Mouse (Mus musculus): Measurements from ENCODE around the gene Grm8. TPM values are rescaled to one million over a fixed set of nuclear protein-coding genes. Genes with fewer than 3 reads are reported as not detected.

Grm8 gene
- polyA plus RNA-seq, 1 experiment = 0.04 TPM

DNA sequence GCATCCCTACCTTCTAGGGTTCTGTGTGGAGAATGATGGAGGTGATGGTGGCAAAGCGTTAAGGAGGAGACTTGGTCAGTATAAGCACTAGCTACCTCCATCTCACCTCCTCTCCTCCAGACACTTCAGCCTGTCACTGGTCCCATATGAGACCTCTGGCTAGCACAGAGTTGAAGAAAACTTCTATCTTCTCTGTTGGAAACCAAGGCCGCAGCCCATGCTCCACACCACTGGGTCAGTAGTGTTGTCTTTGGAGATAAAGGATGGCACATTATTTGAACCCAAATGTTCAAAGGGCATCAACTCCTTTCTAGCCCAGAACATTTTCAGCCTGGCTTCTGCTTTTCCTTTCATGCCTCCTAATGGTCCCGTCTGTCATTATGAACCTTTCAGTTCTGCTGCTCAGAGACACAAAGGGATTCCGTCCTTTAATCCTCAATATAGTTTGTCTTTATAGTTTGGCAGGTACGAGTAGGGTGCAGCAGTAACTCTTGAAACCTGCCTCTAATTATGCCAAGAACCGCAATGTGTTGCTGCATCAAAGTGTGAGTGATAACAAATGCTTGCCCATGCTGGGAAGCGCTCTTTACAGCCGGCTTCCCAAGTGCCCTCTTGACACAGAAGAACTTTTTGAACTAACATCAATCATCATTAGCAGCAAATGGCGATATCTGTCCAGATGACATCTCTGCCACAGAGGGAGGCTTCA, 32.2 kb downstream of the Grm8 start:
- Histone ChIP-seq H3K4me3 (ENCODE audit: extremely low read depth, insufficient read depth, insufficient read length) (no peak overlapping the region), H3K36me3 (ENCODE audit: control insufficient read depth, insufficient read depth, low read length) (no peaks in the 10 kb centered on the region), H3K27ac (ENCODE audit: insufficient read depth, low read length) (no peak overlapping the region), H3K27me3 (ENCODE audit: control insufficient read depth, insufficient read depth, low read length) (no peaks in the 10 kb centered on the region), H3K4me1 (ENCODE audit: control insufficient read depth, insufficient read depth, insufficient read length) (no peaks in the 10 kb centered on the region)
- TF ChIP-seq POLR2A (IDR thresholded peaks at IDR 0.05; ENCODE audit: low read depth, low read length) = no peak
- no peak for TF ChIP-seq CTCF (IDR thresholded peaks at IDR 0.05; ENCODE audit: extremely low read depth, insufficient read depth, insufficient read length, insufficient replicate concordance)
- WGBS = 69% methylated on average over 9 of the region's 9 CpGs
- no peak for DNase-seq (ENCODE audit: low read depth in 1 of 2, low spot score in 2 of 2)

DNA sequence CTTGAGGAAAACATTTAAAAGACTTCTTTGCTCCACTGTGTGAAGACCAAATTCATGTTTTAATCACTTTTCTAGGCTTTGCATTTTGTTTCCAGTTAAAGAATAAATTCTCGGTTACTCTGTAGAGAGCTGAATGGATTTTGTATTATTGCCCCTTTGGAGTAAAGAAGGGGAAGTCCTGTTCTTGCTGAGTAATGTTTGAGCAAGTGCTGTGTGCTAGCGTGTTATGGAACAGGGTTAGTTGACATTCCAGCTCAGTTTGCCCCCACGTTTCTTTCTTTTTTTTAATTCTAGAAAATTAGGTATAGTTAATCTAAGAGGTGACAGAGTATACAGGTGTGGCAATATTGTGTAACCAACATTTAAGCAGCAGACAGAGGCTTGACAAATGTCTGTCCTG, 35.0 kb downstream of the Grm8 start:
- no peak overlapping the region for H3K27ac ChIP-seq (ENCODE audit: insufficient read depth, low read length)
- 32% methylated on average over 3 of the region's 3 CpGs for WGBS
- no peaks in the 10 kb centered on the region for H3K27me3 ChIP-seq (ENCODE audit: control insufficient read depth, insufficient read depth, low read length)
- DNase-seq (ENCODE audit: low read depth in 1 of 2, low spot score in 2 of 2) = no peak
- H3K36me3 ChIP-seq (ENCODE audit: control insufficient read depth, insufficient read depth, low read length) = no peaks in the 10 kb centered on the region
- no peaks in the 10 kb centered on the region for H3K4me1 ChIP-seq (ENCODE audit: control insufficient read depth, insufficient read depth, insufficient read length)
- H3K4me3 ChIP-seq (ENCODE audit: extremely low read depth, insufficient read depth, insufficient read length) = no peak overlapping the region
- TF ChIP-seq CTCF (IDR thresholded peaks at IDR 0.05; ENCODE audit: extremely low read depth, insufficient read depth, insufficient read length, insufficient replicate concordance) (no peak), POLR2A (IDR thresholded peaks at IDR 0.05; ENCODE audit: low read depth, low read length) (no peak)

DNA sequence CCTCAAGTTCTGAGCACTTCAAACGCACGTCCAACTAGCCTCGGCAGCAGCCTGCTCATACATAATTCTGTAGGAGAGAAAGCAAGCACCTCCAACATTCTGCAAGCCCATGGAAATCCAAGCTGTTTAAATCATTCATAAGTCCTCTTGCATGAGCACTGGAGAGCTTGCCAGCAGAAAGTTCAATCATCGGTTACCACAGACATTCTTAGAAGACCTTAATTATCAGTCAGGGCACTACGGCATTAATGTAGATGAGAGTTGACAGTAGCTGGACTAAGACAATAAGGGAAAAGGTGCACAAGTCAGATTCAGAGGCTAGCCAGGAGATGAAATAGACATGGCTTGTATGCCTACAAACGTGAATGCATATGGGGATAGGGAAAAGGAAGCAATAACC, 42.5 kb downstream of the Grm8 start:
- 89% methylated on average over 6 of the region's 6 CpGs for WGBS

DNA sequence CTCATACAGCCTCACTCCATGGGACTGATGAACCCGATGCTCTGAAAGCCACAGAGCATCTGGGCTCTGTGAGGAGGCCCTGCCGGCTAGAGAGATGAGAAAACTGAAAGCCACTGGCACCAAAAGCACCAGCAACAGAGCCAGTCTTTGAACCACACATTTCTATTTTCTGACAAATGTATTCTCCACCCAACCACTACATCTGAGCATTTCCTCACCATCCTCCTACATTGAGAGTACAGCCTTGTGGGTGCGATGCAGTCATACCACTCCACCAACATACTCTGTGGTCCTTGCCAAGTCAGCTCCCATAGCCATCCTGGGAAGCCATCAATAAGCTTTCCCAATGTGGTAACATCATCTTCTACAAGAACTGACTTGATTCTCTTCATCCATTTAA, 43.1 kb downstream of the Grm8 start:
- H3K4me1 ChIP-seq (ENCODE audit: control insufficient read depth, insufficient read depth, insufficient read length) = no peaks in the 10 kb centered on the region
- H3K27me3 ChIP-seq (ENCODE audit: control insufficient read depth, insufficient read depth, low read length) = no peaks in the 10 kb centered on the region
- TF ChIP-seq POLR2A (IDR thresholded peaks at IDR 0.05; ENCODE audit: low read depth, low read length) = no peak
- no peak for TF ChIP-seq CTCF (IDR thresholded peaks at IDR 0.05; ENCODE audit: extremely low read depth, insufficient read depth, insufficient read length, insufficient replicate concordance)
- no peak overlapping the region for H3K27ac ChIP-seq (ENCODE audit: insufficient read depth, low read length)
- 90% methylated on average over 3 of the region's 3 CpGs for WGBS
- H3K4me3 ChIP-seq (ENCODE audit: extremely low read depth, insufficient read depth, insufficient read length) = no peak overlapping the region
- no peak for DNase-seq (ENCODE audit: low read depth in 1 of 2, low spot score in 2 of 2)
- H3K36me3 ChIP-seq (ENCODE audit: control insufficient read depth, insufficient read depth, low read length) = no peaks in the 10 kb centered on the region

More for the DNA sequence above, 42.5 kb downstream of the Grm8 start:
- no peak for DNase-seq (ENCODE audit: low read depth in 1 of 2, low spot score in 2 of 2)
- TF ChIP-seq POLR2A (IDR thresholded peaks at IDR 0.05; ENCODE audit: low read depth, low read length) (no peak), CTCF (IDR thresholded peaks at IDR 0.05; ENCODE audit: extremely low read depth, insufficient read depth, insufficient read length, insufficient replicate concordance) (no peak)
- no peak overlapping the region for H3K4me3 ChIP-seq (ENCODE audit: extremely low read depth, insufficient read depth, insufficient read length)
- H3K27me3 ChIP-seq (ENCODE audit: control insufficient read depth, insufficient read depth, low read length) = no peaks in the 10 kb centered on the region
- H3K27ac ChIP-seq (ENCODE audit: insufficient read depth, low read length) = no peak overlapping the region
- no peaks in the 10 kb centered on the region for H3K4me1 ChIP-seq (ENCODE audit: control insufficient read depth, insufficient read depth, insufficient read length)
- H3K36me3 ChIP-seq (ENCODE audit: control insufficient read depth, insufficient read depth, low read length) = no peaks in the 10 kb centered on the region

DNA sequence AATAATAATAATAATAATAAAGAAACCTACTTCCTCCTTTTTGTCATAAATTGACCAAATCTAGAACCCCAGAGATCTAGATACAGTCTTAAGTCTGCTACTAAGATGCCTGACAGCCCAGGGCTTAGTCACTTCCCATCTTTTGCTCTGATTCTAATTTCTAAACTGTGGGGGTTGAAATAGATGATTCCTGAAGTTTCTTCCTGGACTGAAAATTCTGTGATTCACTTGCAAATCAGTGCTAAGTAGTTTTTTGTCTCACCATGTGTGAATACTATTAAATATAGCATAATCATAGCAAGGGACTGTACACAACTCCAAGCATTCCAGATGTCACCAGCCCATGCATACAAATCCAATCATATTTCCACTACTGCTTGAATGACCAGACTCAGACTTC, 44.0 kb downstream of the Grm8 start:
- H3K4me3 ChIP-seq (ENCODE audit: extremely low read depth, insufficient read depth, insufficient read length) = no peak overlapping the region
- H3K27ac ChIP-seq (ENCODE audit: insufficient read depth, low read length) = no peak overlapping the region
- TF ChIP-seq CTCF (IDR thresholded peaks at IDR 0.05; ENCODE audit: extremely low read depth, insufficient read depth, insufficient read length, insufficient replicate concordance) (no peak), POLR2A (IDR thresholded peaks at IDR 0.05; ENCODE audit: low read depth, low read length) (no peak)
- no peaks in the 10 kb centered on the region for H3K4me1 ChIP-seq (ENCODE audit: control insufficient read depth, insufficient read depth, insufficient read length)
- no peaks in the 10 kb centered on the region for H3K36me3 ChIP-seq (ENCODE audit: control insufficient read depth, insufficient read depth, low read length)
- no peaks in the 10 kb centered on the region for H3K27me3 ChIP-seq (ENCODE audit: control insufficient read depth, insufficient read depth, low read length)
- no peak for DNase-seq (ENCODE audit: low read depth in 1 of 2, low spot score in 2 of 2)

DNA sequence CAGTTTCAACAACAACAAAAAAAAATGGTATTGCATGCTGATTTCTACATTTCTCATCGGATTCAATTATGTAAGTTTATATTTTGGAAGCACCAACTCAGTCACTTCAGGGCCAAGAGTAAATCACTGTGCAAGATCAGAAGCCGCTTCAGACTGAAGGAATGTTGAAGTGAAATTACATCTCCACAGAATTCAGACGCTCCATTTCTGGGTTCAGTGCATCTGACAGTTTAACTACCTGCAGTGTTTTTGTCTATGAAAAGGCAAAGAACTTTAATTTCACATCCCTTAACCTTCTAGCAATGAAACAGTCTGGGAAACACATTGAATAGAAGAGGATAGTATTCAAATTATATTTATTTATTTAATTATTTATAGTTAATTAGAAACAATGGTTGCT, 59.4 kb downstream of the Grm8 start:
- H3K4me3 ChIP-seq (ENCODE audit: extremely low read depth, insufficient read depth, insufficient read length) = no peak overlapping the region
- H3K4me1 ChIP-seq (ENCODE audit: control insufficient read depth, insufficient read depth, insufficient read length) = no peaks in the 10 kb centered on the region
- DNase-seq (ENCODE audit: low read depth in 1 of 2, low spot score in 2 of 2) = no peak
- no peaks in the 10 kb centered on the region for H3K27me3 ChIP-seq (ENCODE audit: control insufficient read depth, insufficient read depth, low read length)
- WGBS = 90% methylated on average over 3 of the region's 3 CpGs
- no peaks in the 10 kb centered on the region for H3K36me3 ChIP-seq (ENCODE audit: control insufficient read depth, insufficient read depth, low read length)
- TF ChIP-seq POLR2A (IDR thresholded peaks at IDR 0.05; ENCODE audit: low read depth, low read length) = no peak
- TF ChIP-seq CTCF (IDR thresholded peaks at IDR 0.05; ENCODE audit: extremely low read depth, insufficient read depth, insufficient read length, insufficient replicate concordance) = no peak
- no peak overlapping the region for H3K27ac ChIP-seq (ENCODE audit: insufficient read depth, low read length)

DNA sequence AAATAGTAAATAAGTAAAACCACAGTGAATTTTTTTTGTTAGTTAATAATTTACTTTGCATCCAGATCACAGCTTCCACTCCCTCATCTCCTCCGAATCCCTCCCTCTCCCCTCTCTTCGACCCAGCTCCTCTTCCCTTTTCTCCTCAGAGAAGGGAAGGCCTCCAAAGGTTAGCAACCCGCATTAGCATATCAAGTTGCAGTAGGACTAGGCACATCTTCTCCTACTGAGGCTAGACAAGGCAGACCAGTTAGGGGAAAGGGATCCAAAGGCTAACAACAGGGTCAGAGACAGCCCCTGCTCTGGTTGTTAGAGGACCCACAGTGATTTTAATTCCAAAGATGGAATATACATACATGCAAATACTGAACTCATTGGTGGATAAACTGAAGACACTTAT, 60.5 kb downstream of the Grm8 start:
- Histone ChIP-seq H3K27me3 (ENCODE audit: control insufficient read depth, insufficient read depth, low read length) (no peaks in the 10 kb centered on the region), H3K27ac (ENCODE audit: insufficient read depth, low read length) (no peak overlapping the region), H3K36me3 (ENCODE audit: control insufficient read depth, insufficient read depth, low read length) (no peaks in the 10 kb centered on the region), H3K4me3 (ENCODE audit: extremely low read depth, insufficient read depth, insufficient read length) (no peak overlapping the region), H3K4me1 (ENCODE audit: control insufficient read depth, insufficient read depth, insufficient read length) (no peaks in the 10 kb centered on the region)
- WGBS = 68% methylated on average over 3 of the region's 3 CpGs
- TF ChIP-seq CTCF (IDR thresholded peaks at IDR 0.05; ENCODE audit: extremely low read depth, insufficient read depth, insufficient read length, insufficient replicate concordance) (no peak), POLR2A (IDR thresholded peaks at IDR 0.05; ENCODE audit: low read depth, low read length) (no peak)
- DNase-seq (ENCODE audit: low read depth in 1 of 2, low spot score in 2 of 2) = no peak

Data from spleen, adult 2 months (tissue).